Mouse (Mus musculus) heart, embryonic 10.5 days (tissue): ENCODE measurements around the gene Gdf15. TPM values are rescaled to one million over a fixed set of nuclear protein-coding genes. Genes with fewer than 3 reads are reported as not detected.

ENCODE experiments used
- DNase-seq: peaks from one replicate; pipeline ENCODE4 v3.0.0-alpha.2; 2017; ENCODE audit warnings: low spot score
- H3K27ac ChIP-seq: fragments of 300-500 bp; sonication (generic); 2 replicates; pipeline ENCODE4 v1.5.1; 2016; ENCODE audit warnings: mild to moderate bottlenecking
- H3K27me3 ChIP-seq: fragments of 300-500 bp; sonication (generic); 2 replicates; pipeline ENCODE4 v1.6.1; 2016; ENCODE audit warnings: mild to moderate bottlenecking; ENCODE audit not compliant: poor library complexity, insufficient read depth, severe bottlenecking
- H3K36me3 ChIP-seq: fragments of 300-500 bp; sonication (generic); 2 replicates; pipeline ENCODE4 v1.6.1; 2016; ENCODE audit warnings: mild to moderate bottlenecking, moderate library complexity
- H3K4me1 ChIP-seq: fragments of 300-500 bp; sonication (generic); 2 replicates; pipeline ENCODE4 v1.6.1; 2016; ENCODE audit warnings: mild to moderate bottlenecking
- H3K4me3 ChIP-seq: fragments of 300-500 bp; sonication (generic); 2 replicates; pipeline ENCODE4 v1.5.1; 2016; ENCODE audit warnings: mild to moderate bottlenecking, moderate library complexity
- H3K9me3 ChIP-seq: fragments of 300-500 bp; sonication (generic); 2 replicates; pipeline ENCODE4 v1.6.1; 2016; ENCODE audit warnings: mild to moderate bottlenecking, moderate library complexity
- WGBS: fragments of 180-500 bp; shearing (Covaris S2); methylation state at CpG from one replicate; pipeline ENCODE4 v1.1.7; 2016; 5-methylcytosine and 5-hydroxymethylcytosine counted together
- polyA plus RNA-seq: library from polyadenylated mRNA; unstranded; fragments of >200 nt; fragmentation: Nextera tagmentation; extraction: Ambion mirVana; gene quantifications from 2 replicates; pipeline ENCODE4 v1.2.1, GENCODE M21; 2016

The Gdf15 gene
- polyA plus RNA-seq, 1 experiment from 2014 or later, result 1.6 TPM

DNA sequence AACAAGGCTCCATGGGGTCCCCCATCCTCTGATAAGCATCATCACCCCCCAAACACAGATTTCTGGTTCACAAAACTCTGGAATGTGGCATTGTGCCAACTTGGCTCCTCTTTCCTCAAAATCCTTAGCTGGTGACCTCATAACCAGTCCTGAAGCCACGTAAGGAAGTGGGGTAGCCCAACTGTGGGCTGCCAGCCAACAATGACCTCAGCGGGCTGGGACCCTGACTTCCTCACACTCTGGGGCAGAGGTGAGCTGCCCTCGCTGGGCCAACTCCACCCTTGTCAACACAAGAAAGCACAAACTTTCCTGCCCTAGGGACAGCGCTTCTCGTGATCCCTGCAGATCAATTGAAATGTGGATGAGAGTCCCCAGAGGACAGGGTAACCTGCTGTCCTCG, 1.8 kb upstream of the Gdf15 start:
- no peak overlapping the region for H3K4me3 ChIP-seq
- H3K9me3 ChIP-seq, result no peaks in the 10 kb centered on the region
- H3K27ac ChIP-seq, result peak overlapping the region; percentile 52; the same call in 1 of the 2 replicates
- 54% methylated on average over 6 of the region's 6 CpGs for WGBS
- H3K4me1 ChIP-seq, result peaks cover 59% of the 10 kb centered on the region
- DNase-seq, result no peak
- H3K36me3 ChIP-seq, result no peaks in the 10 kb centered on the region
- H3K27me3 ChIP-seq, result peaks cover 25% of the 10 kb centered on the region

DNA sequence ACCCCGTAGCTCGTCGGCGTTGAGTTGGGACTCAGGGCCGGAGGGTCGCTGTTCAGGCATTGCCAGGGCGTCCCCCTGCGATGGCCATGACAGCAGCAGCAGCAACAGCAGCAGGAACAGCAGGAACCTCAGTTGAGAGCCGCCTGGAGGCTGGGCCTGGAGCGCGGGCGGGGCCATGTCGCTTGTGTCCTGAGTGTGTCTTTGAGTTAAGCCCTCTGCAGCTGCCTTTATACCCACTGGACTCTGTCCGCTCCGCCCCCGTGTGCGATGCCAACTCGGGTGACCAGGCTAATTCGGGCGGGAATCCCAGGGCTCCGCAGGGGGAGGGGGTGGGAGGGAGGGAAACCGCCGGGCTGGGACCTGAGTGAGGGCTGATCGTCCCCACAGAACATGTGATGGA, 820 bp downstream of the Gdf15 start:
- WGBS, result 13% methylated on average over 24 of the region's 24 CpGs
- H3K27me3 ChIP-seq, result peaks cover 25% of the 10 kb centered on the region
- no peak for DNase-seq
- peaks cover 45% of the 10 kb centered on the region for H3K4me1 ChIP-seq
- H3K36me3 ChIP-seq, result no peaks in the 10 kb centered on the region
- no peaks in the 10 kb centered on the region for H3K9me3 ChIP-seq
- H3K4me3 ChIP-seq, result peak overlapping the region; percentile 40
- H3K27ac ChIP-seq, result peak overlapping the region; percentile 30

DNA sequence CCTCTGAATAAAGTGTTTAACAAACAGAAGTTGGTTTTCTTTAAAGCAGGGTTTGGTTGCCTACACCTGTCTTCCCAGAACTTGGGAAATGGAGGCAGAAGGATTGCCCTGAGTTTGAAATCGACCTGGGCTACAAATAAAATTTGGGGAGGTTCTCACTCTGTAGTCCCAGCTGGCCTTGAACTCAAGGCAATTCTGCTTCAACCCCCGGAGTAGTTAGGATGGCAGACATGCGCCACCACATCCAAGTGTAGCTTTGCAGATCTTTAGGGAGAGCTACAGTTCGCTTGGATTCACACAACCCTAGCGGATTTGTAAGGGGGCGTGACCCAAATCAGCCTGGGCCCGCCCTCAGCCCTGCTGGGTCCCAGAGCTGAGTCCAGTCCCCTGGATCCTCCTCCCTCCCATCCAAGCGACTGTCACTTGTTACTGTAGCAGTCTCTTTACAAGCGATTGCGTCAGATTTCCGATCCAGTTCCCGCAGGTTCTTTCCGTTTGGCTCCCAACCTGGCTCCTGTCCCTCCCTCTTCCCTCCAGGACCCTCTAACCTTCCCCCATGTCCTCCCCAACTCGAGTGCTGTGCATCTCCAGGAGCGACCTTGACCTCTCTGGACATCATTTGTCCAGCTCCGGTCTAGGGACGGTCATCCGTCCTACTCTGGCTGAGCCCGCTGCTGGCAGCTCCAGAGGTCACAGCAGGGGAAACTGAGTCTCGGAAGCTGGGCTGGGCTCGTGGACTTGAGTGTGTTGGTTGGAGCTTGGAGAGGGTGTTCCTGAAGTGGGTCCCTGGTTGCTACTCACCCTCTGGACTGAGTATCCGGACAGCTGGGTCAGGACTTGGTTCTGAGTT, 1.5 kb downstream of the Gdf15 start:
- DNase-seq, result peak; percentile 86

DNA sequence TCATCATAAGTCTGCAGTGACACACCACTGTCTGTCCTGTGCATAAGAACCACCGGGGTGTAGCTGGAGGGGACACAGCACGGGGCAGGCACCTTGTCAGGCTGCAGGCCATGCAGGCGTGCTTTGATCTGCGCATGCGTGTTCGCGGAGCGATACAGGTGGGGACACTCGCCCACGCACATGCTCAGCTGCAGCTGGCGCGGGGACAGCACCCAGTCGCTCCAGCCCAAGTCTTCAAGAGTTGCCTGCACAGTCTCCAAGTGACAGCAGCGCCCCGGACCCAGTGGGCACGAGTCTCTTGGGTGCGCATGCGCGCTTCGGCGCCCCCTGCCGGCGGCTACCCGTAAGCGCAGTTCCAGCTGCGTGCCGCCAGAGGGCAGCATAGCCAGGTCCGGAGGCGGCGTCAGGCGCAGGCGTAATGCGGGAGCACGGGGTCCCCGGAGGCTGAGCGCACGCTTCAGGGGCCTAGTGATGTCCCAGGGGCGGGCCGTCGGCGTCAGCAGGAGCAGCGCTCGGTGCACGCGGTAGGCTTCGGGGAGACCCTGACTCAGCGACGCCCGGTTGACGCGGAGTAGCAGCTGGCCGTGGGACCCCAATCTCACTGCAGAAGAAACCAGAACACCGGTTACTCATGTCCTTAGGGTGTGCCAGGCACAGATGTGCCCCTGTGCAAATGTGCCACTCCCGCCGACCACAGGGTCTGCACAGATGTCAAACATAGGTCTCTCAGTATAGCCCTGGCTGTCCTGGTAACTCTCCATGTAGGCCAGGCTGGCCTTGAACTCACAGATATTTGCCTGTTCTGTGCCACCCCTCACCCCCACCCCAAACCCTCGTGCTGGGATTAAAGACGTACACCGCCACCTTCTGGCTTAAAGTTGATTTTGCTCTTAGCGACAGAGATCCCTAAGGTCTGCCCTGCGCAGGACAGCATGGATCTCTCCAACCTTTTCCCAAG, 2.4 kb downstream of the Gdf15 start:
- peak; percentile 94 for DNase-seq
- H3K36me3 ChIP-seq, result no peaks in the 10 kb centered on the region
- peak overlapping the region; percentile 69 for H3K4me3 ChIP-seq
- WGBS, result 1% methylated on average over 60 of the region's 60 CpGs
- peak overlapping the region; percentile 88 for H3K27ac ChIP-seq
- H3K4me1 ChIP-seq, result peaks cover 42% of the 10 kb centered on the region
- H3K9me3 ChIP-seq, result no peaks in the 10 kb centered on the region
- peaks cover 25% of the 10 kb centered on the region for H3K27me3 ChIP-seq

More for the DNA sequence above, 1.5 kb downstream of the Gdf15 start:
- Histone ChIP-seq H3K9me3 (no peaks in the 10 kb centered on the region), H3K36me3 (no peaks in the 10 kb centered on the region), H3K27ac (peak overlapping the region; percentile 88), H3K4me3 (peak overlapping the region; percentile 69), H3K27me3 (peaks cover 25% of the 10 kb centered on the region), H3K4me1 (peaks cover 42% of the 10 kb centered on the region)
- 12% methylated on average over 22 of the region's 22 CpGs for WGBS

DNA sequence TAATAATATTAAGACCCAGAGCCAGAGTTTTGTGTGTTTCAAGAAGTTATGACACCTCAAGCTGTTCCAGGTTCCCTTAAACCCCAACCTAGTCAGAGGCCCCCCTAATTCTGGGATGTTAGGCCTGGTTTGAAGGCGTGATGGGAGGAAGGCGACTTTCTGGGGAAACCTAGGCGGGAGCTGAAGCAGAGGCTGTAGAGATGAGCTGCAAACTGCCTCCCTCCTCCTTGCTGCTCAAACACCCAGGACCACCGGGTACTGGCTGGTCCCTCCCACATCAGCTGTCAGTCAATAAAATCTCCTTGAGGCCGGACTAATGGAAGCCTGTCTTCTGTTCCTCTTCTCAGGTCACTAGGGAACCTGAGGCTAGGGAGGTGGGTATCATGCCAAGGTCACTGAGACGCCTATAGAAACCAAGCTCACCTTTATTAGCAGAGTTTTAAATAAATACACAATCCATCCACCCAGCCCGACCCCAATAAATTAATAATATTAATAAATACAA, 3.2 kb downstream of the Gdf15 start:
- no peak for DNase-seq
- peak overlapping the region; percentile 69 for H3K4me3 ChIP-seq
- H3K9me3 ChIP-seq, result no peaks in the 10 kb centered on the region
- no peaks in the 10 kb centered on the region for H3K36me3 ChIP-seq
- 54% methylated on average over 7 of the region's 7 CpGs for WGBS
- peaks cover 25% of the 10 kb centered on the region for H3K27me3 ChIP-seq
- peaks cover 37% of the 10 kb centered on the region for H3K4me1 ChIP-seq
- peak overlapping the region; percentile 88 for H3K27ac ChIP-seq

DNA sequence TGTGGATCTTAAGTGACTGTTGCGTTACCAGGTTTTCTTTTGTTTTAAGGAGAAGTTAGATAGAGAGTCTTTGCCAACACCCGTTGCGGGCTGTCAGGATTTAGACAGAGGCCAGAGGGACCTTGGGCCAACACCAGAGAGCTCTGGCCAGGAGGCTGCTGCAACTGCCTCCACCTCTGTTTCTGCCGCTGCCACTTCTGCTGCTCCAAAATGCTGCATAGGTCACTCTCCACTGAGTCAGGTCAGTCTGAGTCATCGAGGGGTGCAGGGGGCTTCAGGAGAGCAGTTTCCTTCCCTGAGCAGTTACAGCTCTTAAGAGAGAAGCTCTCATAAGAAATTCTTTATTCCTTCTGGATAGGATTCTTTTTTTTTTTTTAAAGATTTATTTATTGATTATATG, 5.2 kb downstream of the Gdf15 start:
- peaks cover 30% of the 10 kb centered on the region for H3K4me1 ChIP-seq
- no peaks in the 10 kb centered on the region for H3K36me3 ChIP-seq
- H3K27me3 ChIP-seq, result peaks cover 25% of the 10 kb centered on the region
- WGBS, result 78% methylated on average over 5 of the region's 5 CpGs
- no peak for DNase-seq
- no peak overlapping the region for H3K4me3 ChIP-seq
- H3K27ac ChIP-seq, result no peak overlapping the region
- no peaks in the 10 kb centered on the region for H3K9me3 ChIP-seq

DNA sequence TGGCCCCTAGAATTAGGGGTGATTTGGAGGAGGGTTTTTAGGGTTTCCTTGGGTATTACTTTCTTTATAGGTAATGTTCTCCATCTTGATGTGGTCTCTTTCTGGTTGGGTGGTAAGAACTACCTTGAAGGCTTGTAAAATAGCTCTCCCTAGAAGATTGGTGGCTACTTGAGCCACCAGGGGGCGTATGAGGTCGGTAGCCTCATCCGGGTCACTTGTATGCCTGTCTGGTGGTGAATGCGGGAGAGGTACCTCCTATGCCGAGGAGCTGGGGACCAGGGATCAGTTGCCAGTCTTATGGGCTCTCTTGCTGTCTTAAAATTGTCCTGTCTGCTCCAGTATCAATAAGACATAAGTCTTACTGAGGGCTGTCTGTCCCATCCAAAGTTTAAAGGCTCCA, 7.2 kb downstream of the Gdf15 start:
- no peak overlapping the region for H3K27ac ChIP-seq
- no peaks in the 10 kb centered on the region for H3K9me3 ChIP-seq
- no peak for DNase-seq
- peaks cover 29% of the 10 kb centered on the region for H3K27me3 ChIP-seq
- WGBS, result 16% methylated on average over 5 of the region's 5 CpGs
- no peak overlapping the region for H3K4me3 ChIP-seq
- H3K4me1 ChIP-seq, result peaks cover 27% of the 10 kb centered on the region
- H3K36me3 ChIP-seq, result no peaks in the 10 kb centered on the region

DNA sequence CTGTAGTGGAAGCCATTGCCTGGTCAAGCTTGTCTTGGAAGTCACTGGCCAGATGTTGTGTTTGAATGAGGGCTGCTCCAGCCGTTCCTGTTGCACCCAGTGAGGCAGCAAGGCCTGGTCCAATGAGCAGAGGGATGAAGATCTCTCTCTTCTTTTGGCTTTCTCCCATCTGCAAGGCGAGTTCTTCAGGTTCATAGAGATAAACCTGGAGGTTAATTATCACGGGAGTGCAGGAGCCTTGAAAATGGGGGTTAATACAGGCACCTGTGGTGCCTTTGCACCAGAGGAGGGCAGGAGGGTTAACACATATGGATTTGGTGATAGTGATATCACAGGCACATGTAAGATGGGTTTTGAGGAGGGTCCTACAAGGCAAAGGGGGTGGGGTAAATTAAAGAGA, 10.0 kb downstream of the Gdf15 start:
- Histone ChIP-seq H3K27ac (no peak overlapping the region), H3K4me3 (no peak overlapping the region), H3K27me3 (peaks cover 34% of the 10 kb centered on the region), H3K36me3 (no peaks in the 10 kb centered on the region), H3K4me1 (peaks cover 33% of the 10 kb centered on the region), H3K9me3 (no peaks in the 10 kb centered on the region)
- DNase-seq, result peak; percentile 85
- 38% methylated on average over 3 of the region's 3 CpGs for WGBS

DNA sequence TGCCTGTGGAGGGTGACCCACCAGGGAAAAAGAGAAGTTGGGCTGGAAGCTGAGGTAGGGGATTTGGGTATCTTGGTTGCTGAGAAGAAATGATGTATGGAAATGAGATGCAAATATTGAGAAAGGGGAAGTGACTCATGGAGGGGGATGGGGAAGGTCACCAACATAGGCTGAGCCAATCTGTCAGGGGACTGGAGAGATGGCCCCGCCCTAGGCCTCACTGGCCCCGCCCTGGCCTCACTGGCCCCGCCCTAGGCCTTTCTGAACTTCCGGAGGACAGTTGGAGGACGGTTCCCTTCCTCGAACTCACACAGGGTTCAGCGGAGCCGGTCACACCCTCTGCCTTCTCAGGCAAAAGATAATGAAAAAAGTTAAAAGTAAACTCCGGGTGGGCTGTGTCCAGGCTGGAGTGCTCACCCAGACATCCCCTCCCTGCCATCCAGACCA, 13.3 kb downstream of the Gdf15 start:
- peak overlapping the region; percentile 4; the same call in 1 of the 2 replicates for H3K4me3 ChIP-seq
- no peaks in the 10 kb centered on the region for H3K9me3 ChIP-seq
- WGBS, result 22% methylated on average over 9 of the region's 9 CpGs
- H3K36me3 ChIP-seq, result no peaks in the 10 kb centered on the region
- H3K27me3 ChIP-seq, result peaks cover 34% of the 10 kb centered on the region
- H3K4me1 ChIP-seq, result peaks cover 42% of the 10 kb centered on the region
- DNase-seq, result peak; percentile 93
- H3K27ac ChIP-seq, result peak overlapping the region; percentile 57

DNA sequence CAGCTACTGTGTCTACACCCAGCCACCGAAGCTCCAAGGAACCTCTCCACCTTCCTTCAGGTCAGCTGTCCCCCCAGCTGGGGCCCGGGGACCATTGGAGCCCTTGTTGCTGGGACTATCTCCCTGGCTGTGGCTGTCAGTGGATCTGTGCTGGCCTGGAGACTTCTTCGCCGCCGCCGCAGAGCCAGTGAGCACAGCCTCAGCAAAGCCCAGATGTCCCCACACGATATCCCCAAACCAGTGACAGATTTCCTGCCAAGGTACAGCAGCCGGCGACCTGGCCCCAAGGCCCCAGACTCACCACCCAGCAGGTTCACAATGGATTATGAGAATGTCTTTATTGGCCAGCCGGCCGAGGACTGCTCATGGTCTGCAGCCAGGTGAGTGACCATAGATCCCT, 14.3 kb downstream of the Gdf15 start:
- no peaks in the 10 kb centered on the region for H3K9me3 ChIP-seq
- H3K4me1 ChIP-seq, result peaks cover 42% of the 10 kb centered on the region
- no peak for DNase-seq
- no peaks in the 10 kb centered on the region for H3K36me3 ChIP-seq
- 74% methylated on average over 11 of the region's 11 CpGs for WGBS
- H3K27ac ChIP-seq, result peak overlapping the region; percentile 57
- H3K4me3 ChIP-seq, result 0 out of 2 replicates have a peak overlapping the region, but pooled peaks have one; percentile 7
- H3K27me3 ChIP-seq, result peaks cover 33% of the 10 kb centered on the region

DNA sequence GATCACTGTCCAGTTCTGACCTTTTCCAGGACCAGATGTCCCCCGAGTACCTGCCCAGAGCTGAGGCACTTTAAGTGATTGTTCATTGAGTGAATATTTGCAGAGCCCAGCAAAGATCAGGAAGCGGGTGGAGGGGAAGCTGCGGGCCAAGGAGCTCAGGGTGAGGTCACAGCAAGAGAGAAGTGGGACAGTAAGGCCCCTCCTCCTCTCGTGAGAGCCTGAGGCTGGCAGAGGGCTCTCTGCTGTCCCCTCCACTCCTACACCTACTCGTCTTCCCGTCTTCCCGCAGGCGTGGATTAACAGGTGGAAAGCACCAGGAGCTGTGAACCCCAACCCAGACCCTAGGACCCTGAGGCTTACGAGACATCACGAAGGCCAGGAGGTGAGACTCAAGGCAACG, 15.6 kb downstream of the Gdf15 start:
- peaks cover 20% of the 10 kb centered on the region for H3K27me3 ChIP-seq
- H3K27ac ChIP-seq, result no peak overlapping the region
- H3K9me3 ChIP-seq, result no peaks in the 10 kb centered on the region
- H3K4me1 ChIP-seq, result peaks cover 44% of the 10 kb centered on the region
- no peaks in the 10 kb centered on the region for H3K36me3 ChIP-seq
- no peak for DNase-seq
- 47% methylated on average over 11 of the region's 11 CpGs for WGBS
- H3K4me3 ChIP-seq, result no peak overlapping the region

DNA sequence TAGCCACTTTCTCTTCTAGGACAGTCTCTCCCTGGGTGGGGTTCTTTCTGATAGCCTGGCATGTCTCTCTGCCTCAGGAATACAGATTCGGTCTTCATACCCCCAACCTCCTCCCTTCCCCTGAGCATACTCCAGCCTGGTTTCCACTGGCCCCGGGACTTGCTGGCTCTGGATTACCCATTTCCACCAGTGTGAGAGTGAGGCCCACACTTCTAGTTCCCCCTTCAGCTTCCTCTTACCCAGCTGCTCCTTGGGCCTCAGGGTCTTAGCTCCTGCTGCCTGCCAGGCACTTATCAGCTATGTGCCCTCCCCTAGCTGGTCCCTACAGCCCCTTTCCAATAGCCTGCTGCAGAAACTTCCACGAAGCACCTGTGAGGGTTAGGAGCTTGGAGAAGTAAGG, 16.4 kb downstream of the Gdf15 start, which contains the start of gene Lrrc25:
Gene Lrrc25, plus strand, starts transcription at position 262 of the 400 bp plus-strand sequence.
- 75% methylated on average over 3 of the region's 3 CpGs for WGBS
- no peak within 1 kb of the TSS for H3K27ac ChIP-seq
- H3K36me3 ChIP-seq, result no peaks in the 10 kb centered on the region
- DNase-seq, result no peak
- H3K4me3 ChIP-seq, result no peak within 1 kb of the TSS
- H3K9me3 ChIP-seq, result no peaks in the 10 kb centered on the region
- peaks cover 48% of the 10 kb centered on the region for H3K4me1 ChIP-seq
- peaks cover 12% of the 10 kb centered on the region for H3K27me3 ChIP-seq
